Mouse (Mus musculus) adrenal gland, postnatal 10 days (tissue): ENCODE measurements at regions not wholly inside any gene's neighbourhood (a gene's known extent, or its start where the extent isn't known, plus 50 kb on each side); places are given as distances from the start of the nearest gene placed in this dataset.

Experiments
- DNase-seq: peaks from one replicate; pipeline ENCODE4 v3.0.0; 2021; ENCODE audit warnings: mixed read lengths

DNA sequence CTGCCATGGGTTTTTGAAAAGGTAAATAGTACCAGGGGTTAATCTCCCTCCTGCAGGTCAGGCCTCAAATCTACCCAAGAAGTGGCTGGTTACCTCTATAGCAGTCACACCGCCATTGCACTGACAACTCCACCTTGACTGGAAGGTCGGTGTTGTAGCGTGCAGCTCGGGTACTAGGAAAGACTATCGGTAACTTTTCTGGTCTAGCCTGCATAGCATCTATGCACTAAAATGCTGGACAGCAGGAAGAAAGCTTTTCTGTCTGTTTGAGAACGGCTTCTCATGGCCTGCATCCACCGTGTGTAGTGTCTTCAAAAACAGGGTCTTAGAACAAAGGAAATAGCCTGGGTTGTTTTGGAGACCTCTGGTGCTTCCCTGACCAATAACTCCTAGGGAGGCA, 88.8 kb downstream of the Bms1 start:
- no peak for DNase-seq

DNA sequence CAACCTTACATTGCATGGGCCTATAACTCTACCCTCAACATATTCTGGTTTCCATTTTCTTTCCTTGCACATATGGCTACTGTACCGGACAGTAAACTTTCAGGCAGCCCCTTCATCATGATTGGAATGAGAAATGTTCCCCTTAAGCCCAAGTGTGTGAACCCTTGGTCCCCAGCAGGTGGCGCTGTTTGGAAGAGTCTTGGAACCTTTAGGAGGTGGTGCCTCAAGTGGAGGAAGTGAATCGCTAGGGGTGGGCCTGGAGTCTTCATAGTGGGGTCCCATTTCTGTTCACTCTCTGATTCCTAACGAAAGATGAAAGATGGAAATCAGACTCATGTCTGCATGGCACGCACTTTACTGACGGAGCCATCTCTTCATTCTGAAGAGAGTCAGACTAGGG, 91.8 kb downstream of the Bms1 start:
- no peak for DNase-seq

DNA sequence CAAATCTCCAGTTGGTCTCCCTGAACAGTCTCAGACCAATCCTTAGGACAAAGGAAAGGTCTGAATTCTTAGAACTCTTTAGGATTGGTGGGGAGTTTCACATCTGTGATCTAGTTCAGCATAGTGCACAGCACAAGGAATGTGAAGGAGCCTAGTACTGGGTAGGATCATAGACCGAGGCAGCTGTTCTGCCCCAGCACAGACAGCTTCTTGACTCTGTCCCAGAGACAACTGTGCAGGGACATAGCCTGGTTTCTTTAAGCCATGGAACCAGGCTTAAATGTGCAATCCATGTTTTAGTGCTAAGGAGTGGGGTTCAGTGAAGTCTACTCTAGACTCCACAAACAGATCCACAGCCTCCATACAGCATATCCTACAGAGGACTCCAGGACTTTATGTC, 93.6 kb downstream of the Bms1 start:
- DNase-seq: no peak

DNA sequence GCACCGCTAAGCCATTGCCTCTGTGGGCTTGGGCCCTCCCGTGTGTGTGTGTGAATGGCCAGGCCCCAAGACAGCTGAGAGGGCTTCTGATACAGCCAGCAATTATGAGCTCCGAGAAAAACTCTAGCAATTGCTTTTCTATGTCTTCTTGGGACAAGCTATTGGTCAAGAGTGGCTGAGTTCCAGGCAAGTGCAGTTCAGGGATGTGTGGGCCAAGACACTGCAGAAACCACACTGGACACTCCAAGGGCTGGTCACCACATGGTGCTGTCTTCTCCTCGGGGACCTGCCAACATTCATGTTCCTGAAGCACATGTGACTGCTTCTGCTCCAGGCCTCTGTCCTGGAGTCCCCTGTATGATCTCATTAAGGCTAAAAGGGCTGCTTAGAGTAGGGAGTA, 94.7 kb downstream of the Bms1 start:
- peak; percentile 23 for DNase-seq

DNA sequence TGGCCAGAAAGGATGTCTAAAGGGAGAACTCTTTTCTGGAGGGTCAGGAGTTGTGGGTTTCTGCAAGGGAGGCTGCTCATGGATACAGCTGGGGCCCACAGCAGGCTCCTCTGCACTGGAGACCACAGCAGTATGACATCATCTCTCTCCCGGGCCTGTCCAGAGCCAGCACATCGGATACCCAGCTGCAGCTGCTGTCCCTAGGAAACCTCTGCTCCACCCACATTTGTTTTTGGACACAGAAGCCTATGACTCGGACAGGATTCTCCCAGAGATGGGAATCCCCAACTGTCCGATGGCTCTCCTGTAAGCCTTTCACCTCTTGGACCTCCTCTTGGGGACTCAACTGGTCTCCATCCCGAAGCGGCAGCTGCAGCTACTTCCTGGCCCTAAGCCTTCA, 96.2 kb downstream of the Bms1 start:
- no peak for DNase-seq

DNA sequence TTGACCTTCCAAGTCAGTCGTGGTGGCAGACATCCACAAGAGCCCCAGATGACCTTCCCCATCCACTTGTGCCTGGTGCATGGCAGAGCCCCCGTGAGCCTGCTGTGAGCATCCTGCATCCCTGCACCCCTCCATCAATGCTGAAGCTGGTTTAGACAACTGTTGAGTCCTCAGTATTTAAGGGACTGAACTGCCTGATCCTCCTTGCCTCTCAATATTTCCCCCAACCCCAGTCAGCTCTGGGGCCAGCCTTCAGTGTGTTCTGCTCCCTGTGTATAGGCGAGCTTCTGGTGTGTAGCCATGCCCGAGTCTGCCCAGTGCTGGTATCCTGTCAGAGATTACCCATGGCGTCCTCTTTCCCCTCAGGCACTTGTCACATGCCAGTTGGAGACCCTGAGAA, 96.6 kb downstream of the Bms1 start:
- DNase-seq: no peak

DNA sequence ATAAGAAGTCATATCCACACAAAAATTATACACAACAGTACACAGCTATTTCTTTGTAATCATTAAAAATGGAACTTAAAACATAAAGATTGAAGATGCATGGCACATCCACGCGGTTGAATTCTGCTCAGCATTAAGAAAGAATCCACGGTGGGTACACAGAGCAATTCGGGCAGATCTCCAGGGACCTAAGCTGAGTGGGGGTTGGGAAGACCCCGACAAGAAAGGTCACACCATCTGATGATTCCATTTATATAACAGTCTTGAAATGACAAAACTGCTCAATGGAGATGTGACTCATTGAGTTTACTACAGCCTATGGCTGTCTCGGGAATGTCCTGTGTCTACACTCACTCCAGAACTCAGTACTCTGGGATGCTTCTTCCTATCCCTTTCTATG, 97.2 kb downstream of the Bms1 start:
- no peak for DNase-seq

DNA sequence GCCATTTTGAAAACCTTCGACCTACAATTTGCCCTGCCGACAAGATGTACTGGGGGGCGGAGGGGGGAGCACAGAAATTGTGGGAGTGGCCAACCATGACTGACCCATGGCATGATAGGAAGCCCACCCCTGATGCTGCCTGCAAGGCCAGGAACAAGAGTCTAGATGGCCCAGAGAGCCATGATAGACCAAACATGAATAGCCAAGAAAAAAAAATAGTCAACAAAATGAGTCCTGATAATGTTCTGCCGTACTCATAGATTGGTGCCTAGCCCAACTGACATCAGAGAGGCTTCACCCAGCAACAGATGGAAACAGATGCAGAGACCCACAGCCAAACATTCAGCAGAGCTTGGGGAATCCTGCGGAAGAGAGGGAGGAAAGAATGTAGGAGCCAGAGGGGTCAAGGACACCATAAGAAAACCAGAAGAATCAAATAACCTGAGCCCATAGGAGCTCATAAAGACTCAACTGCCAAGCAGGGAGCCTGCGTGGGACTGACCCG, 99.2 kb downstream of the Bms1 start:
- DNase-seq: no peak

DNA sequence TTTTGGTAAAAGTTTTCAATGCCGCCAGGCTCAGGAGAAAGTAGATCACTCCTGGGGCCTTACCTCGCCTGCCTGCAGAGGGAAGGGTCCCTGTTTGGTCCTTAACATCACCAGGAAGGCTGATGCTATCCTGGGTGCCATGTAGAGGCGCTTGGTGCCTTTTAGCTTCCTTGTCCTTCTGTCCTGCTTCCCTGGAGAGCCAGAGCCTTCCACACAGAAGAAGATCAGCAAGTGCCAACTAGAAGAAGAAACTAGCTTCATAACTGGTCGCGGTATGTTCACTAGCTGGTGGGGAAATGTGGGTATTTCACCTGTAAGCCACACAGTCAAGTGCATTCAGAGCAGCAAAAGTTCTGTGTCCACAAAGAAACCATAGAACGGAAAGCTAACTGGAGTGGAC, 103.4 kb downstream of the Bms1 start:
- DNase-seq: no peak

DNA sequence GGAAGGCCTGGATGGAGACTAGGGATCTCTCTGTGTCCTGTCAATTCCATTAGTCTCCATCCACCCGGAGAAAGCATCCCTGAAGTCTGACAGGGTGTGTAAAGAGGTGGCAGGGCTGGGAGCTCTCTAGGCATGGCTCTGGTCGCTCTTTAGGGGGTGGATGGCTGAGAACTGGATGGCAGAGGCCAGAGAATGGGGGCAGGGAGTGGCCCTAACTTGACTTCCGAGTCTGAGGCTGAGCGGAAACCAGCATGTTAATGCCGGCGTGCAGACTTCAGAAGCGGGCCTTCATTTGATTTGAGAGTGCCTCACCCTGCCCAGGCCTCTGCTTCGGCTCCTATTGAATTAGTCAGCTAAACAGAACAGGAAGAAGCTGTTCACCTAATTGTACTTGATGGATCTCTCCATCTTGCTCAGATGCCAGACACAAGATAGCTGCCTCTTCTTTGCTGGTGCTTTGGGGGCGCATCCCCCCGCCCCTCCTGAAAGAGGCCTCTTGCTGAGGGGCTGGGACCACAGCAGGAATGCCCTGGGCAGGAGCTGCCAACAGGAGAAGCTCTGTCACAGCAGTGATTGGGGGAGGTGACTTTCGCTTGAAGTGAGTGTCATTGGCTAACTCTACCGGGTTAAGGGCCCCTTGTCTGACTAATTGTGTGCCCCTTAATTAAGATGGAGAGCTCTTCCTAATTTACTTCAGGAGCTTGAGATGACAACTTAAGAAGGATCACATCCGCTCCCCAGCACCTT, 104.2 kb downstream of the Bms1 start:
- no peak for DNase-seq

DNA sequence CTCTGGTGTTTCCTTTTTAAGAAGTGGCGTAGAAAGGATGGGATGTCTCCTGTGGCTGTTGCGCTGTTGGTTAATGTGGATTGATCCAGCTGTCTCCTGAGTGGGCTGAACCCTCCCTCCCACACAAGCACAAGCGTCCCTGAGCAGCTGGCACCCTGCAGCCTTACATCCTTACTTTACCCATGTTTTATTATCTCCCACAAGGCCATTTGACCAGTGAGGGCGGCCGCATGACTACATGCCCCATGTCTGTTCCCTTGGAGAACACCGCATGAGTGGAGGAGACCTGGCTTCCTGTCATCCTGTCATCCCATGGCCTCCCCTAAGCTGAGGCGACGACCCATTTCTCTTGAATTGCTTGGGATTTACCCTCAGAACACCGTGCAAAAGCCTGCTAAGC, 108.2 kb downstream of the Bms1 start:
- no peak for DNase-seq

DNA sequence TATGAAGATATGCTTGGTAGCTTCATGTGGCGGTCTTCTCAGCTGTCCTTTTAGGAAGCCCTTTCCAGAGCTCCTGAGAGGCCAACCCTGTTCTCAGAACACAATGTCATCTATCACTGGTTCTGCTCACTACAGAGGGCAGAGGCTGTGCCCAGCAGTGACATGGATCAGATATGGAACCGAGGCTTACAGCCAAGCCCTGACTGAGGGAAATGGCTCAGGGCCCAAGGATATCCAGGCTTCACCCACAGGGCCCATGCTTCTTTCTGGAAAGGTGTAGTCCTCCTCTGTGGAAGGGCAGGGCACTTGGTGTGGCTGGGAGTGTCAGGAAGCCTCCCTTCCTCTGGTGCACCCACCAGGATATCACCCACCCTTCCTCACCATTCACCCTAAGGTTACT, 109.4 kb downstream of the Bms1 start:
- peak; percentile 67 for DNase-seq

DNA sequence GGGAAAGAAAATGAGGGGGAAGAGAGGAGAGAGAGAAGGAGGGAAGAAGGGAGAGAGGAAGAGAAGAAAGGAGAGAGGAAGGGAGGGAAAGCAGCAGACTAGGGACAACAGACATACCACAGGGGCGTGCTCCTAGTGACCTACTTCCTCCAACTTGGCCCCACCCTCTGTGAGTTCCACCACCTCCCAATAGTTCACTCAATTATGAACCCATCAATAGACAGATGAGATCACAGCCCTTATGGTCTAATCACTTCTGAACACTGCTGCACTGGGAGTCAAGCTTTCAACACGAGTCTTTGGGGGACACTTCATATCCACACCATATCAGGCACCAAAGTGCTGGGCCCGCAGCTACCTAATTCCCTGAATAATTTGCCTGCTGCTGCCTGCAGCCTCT, 110.7 kb downstream of the Bms1 start:
- DNase-seq: no peak

DNA sequence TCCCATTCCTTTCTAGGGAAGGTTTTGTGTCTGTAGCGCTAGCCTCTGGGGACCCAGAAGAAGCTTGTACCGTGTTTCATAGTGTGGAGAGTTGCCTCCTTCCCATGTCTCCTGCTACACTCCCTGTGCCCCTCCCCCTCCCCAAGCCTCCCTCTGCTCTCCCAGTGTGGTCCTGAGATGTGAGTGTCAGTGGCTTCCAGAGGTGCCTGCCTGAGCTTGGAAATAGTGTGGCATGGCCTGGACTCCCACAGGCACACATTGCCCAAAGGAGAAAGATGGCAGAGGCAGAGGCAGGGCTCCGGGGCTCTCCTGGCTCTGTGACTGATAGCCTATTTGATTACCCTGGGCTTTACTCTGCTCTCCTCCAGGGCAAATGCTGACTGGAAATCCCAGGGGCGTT, 110.0 kb upstream of the Ret start:
- no peak for DNase-seq

DNA sequence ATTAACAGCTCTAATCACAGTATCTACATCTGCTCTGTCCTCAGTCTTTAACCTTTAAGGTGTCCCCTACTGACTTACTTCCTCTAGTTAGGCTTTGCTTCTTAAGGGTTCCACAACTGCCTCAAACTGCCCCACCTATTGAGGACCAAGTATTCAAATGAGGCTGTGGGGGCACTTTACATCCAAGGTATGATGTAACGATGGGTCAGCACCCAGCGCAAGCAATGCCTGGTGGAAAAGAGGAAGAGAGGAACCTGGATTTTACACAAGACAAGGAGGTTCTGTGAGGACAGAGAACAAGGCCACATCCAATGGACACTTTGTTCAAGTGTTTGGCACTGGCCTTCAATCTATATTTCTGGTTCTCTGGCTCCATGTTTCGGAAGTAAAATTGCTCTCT, 107.7 kb upstream of the Ret start:
- DNase-seq: no peak

DNA sequence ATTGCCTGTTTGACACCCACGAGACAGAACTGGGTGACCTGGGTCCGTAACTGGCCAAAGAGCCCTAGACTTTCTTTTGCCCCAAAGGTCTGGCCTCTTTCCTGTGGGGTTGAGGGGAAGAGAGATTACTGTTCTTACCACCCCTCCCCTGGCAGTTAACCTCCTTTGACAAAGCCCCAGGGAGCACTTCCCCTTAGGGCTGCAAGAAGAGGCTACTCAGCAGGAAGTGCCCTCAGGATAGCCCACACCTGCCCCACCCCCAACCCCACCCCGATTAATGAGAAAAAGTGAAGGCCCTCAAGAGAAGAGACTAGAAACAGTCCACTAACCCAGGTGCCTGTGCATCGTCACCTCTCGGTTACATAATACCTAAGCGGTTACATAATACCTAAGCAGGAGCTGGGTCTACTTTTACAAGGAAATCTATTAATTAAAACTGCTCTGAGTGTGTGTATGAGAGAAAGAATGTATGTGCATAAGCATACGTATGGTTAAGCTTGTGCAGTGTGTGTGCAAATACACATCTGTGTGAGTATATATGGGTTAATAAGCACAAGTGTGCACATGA, 105.3 kb upstream of the Ret start:
- DNase-seq: no peak

DNA sequence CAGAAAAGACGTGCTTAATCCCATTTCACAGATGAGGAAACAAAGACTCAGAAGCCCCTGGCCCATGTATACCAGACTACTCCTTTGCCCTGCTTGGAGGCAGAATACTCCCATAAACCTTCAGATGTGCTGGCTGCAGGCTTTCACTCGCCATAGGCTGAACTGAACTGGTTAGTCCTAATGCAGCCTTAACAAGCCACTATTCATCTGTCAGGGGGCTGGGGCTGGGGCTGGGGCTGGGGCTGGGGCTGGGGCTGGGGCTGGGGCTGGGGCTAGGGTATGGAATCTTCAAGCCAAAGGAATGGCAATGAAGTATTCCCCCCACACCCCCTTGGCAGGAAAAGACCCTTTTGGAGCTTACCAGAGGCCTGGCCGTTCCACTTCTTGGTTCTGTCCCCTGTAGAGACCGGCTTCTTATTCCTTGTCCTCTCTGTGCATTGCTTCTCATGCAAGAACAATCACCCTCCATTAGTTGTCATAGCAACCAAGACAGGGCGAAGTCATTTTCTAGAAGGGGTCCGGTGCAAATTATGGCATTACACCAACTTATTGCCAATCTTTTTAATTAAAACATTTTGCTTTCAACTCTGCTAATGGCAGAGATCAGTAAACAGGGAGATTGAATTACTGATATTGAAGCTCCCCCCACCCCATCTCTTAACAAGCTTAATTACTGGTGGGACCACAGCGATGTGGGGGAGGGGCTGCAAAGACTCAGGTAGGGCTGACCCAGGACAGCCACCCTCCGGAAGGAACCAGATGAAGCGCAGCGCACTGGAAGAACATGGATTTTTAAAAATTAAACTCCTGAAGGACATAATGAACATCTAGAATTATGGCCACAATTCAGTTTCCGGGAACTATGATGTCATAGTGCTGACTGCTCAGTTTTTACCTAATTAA, 104.6 kb upstream of the Ret start:
- no peak for DNase-seq

DNA sequence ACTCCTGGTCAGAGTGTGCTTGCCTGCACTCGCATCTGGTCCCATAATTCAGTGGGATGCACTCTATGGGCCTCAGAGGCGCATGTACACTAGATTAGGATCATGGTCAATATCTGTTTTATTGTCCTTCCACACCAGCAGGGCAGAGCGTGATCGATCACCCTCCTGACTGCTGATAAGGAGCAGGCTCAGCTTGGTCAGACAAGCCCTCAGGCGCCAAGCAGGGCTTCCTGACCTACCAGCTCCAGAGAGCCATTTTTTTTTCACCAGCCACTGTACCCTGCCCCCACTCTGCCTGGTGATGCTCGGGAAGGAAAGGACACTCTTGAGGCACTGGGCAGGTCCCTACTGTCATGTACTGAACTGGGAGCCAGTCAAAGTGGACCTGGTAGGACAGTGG, 103.3 kb upstream of the Ret start:
- DNase-seq: no peak

DNA sequence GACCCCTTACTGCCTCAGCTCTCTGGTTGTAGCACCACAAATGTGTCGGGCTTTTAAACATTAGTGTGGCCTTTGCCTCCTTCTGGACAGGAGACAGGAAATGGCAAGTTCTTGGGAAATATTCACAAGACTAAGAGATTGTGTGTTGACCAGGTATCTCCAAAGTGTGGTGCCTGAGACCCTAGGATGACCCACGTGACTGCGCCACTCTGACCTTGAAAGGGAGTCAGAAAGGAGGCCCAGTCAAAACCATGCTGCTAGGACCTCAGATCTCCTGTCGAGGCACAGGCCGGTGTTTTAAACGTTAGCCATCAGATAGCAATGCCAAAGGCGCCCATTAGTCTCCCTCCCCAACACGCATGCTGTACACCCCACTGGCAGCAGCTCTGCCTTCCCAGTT, 100.1 kb upstream of the Ret start:
- DNase-seq: no peak

DNA sequence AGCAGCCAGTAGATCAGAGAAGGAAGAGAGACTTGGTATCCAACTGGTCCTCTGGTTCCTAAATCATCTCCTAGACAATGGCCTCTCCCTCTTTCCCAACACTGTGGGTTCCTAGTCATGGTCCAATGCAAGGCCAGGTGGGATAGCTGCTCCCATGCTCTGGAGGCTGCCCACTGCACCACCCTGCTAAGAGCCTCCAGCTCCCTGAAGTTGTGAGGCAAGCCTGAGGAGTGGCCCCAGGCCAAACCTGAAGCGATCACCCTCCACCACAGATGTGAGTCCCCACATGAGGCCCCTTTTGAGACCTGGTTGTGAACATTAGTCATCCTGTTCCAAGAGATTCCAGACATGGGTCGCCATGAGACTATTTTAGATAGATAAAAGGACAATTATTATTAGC, 96.5 kb upstream of the Ret start:
- DNase-seq: no peak

DNA sequence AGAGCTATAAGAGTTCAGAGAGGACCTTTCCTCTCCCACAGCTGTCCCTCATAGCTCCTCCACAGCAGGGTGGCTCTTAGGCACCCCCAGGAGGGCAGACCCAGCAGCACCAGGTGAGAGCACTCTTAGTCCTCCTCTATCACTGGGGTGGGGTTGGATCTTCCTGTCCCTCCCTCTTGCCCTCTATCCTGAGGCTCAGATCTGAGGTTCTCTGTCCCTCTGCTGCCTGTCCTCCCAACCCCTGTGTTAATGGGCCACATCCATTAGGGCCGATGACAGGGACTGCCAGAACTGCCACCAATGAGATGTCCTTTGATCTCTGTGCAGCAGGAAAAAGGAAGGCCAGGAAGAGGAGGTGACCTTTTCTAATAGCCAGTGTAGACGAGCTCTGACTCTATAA, 95.4 kb upstream of the Ret start:
- no peak for DNase-seq

DNA sequence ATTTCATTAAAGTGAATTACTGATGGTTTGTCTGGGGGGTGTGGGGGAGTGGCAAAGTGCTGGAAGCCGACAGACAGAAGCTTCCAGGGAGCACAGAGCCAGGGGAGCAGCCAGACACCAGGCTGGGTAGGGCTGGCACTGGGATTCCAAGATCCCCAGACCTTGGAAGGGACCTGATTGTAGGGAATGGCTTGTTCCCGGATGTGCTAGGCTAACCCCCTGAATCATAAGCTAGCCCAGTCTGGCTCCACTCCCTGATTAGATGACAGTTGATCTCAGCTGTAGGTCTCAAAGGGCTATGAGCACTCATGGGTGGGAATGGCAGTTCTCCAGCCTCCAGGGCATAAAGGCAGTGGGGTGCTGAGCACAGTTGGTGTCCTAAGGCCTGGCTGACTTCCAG, 94.8 kb upstream of the Ret start:
- DNase-seq: no peak

DNA sequence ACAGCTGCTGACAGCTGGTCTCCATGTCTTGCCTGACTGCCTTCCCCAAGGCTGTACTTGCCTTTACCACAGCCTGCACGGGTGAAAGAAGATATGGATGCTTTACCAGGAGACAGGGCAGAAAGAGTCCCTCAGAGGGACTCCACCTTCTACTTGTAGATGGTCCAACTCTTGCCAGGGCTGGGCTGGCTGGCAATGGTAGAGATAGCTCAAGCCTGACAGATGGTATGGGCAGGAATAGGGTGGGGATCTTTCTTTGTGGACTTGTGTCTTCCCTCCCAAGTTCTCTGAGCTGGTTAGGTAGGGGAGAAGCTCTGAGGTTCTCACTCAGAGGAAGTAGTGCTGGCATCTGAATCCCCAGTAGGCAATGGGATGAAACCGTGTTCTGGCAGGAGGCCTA, 93.9 kb upstream of the Ret start:
- DNase-seq: no peak

DNA sequence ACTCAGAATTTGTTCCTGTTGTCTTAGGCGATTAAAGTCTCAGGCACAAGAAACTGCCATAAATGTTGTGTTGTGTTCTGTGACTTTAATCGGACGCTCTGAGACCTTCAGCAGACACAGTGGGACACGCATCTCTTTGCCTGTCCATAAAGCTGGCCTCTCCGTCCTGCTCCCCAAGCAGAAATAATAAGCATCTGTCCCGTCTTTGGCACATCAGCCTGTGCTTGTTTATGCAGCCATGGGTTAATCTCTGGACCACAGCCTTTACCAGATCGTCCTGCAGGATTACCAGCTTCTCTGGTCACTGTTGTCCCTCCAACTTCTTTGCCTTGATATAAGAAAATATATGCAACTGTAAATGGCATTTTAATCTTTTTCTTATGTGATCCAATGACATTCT, 87.7 kb upstream of the Ret start:
- no peak for DNase-seq
